Mouse (Mus musculus): Measurements from ENCODE around the gene Als2cr12. TPM values are rescaled to one million over a fixed set of nuclear protein-coding genes. Genes with fewer than 3 reads are reported as not detected.
"Not testable (repeated sequence)": the region's sequence is repeated elsewhere in the genome, so short reads cannot be mapped to it uniquely, and the experiment has no call there.

Als2cr12 gene
- polyA plus RNA-seq, 1 experiment from 2014 or later = not detected

- H3K9me3 ChIP-seq; H3K4me3 ChIP-seq (replicated peaks); H3K36me3 ChIP-seq; H3K27ac ChIP-seq; H3K27me3 ChIP-seq; ATAC-seq; H3K9ac ChIP-seq (replicated peaks); H3K4me2 ChIP-seq (replicated peaks): not testable (repeated sequence)
- 89% methylated on average over 1 of the region's 1 CpGs for WGBS
- peaks cover 16% of the 10 kb centered on the region for H3K4me1 ChIP-seq (replicated peaks)
Observed at GRCm38 (mm10) chr1:58710043-58710442, 14.3 kb upstream of the Als2cr12 start.

- not testable (repeated sequence) for H3K4me2 ChIP-seq (replicated peaks); H3K4me3 ChIP-seq (replicated peaks); H3K9me3 ChIP-seq; H3K27ac ChIP-seq; H3K36me3 ChIP-seq; ATAC-seq; H3K9ac ChIP-seq (replicated peaks); H3K4me1 ChIP-seq (replicated peaks); H3K27me3 ChIP-seq
- WGBS = 77% methylated on average over 4 of the region's 5 CpGs
Observed at GRCm38 (mm10) chr1:58700580-58701162, 4.9 kb upstream of the Als2cr12 start.

GRCm38 (mm10) chr1:58699988-58700387 is 4.2 kb upstream of the Als2cr12 start:
- Histone ChIP-seq H3K27ac (no peak overlapping the region), H3K9ac (replicated peaks) (no peak overlapping the region), H3K9me3 (no peaks in the 10 kb centered on the region), H3K27me3 (no peaks in the 10 kb centered on the region), H3K36me3 (no peaks in the 10 kb centered on the region), H3K4me3 (replicated peaks) (no peak overlapping the region), H3K4me1 (replicated peaks) (no peaks in the 10 kb centered on the region), H3K4me2 (replicated peaks) (no peak overlapping the region)
- WGBS = 58% methylated on average over 3 of the region's 3 CpGs
- no peak for ATAC-seq

GRCm38 (mm10) chr1:58698781-58699180 is 3.0 kb upstream of the Als2cr12 start:
- H3K9me3 ChIP-seq = no peaks in the 10 kb centered on the region
- no peaks in the 10 kb centered on the region for H3K36me3 ChIP-seq
- no peak overlapping the region for H3K9ac ChIP-seq (replicated peaks)
- H3K4me1 ChIP-seq (replicated peaks) = no peaks in the 10 kb centered on the region
- no peak overlapping the region for H3K4me3 ChIP-seq (replicated peaks)
- no peak overlapping the region for H3K27ac ChIP-seq
- H3K4me2 ChIP-seq (replicated peaks) = no peak overlapping the region
- H3K27me3 ChIP-seq = no peaks in the 10 kb centered on the region
- WGBS = 90% methylated on average over 4 of the region's 4 CpGs
- ATAC-seq = no peak

- not testable (repeated sequence) for H3K4me3 ChIP-seq (replicated peaks); H3K27me3 ChIP-seq; ATAC-seq; H3K27ac ChIP-seq; H3K9me3 ChIP-seq; H3K36me3 ChIP-seq; H3K9ac ChIP-seq (replicated peaks); H3K4me2 ChIP-seq (replicated peaks); H3K4me1 ChIP-seq (replicated peaks)
- WGBS = 56% methylated on average over 1 of the region's 1 CpGs
Observed at GRCm38 (mm10) chr1:58697607-58698006, 1.8 kb upstream of the Als2cr12 start.

GRCm38 (mm10) chr1:58693696-58694095 is 2.1 kb downstream of the Als2cr12 start:
- no peak overlapping the region for H3K4me3 ChIP-seq (replicated peaks)
- no peak for ATAC-seq
- 69% methylated on average over 1 of the region's 1 CpGs for WGBS
- H3K9me3 ChIP-seq = no peaks in the 10 kb centered on the region
- no peak overlapping the region for H3K27ac ChIP-seq
- H3K27me3 ChIP-seq = no peaks in the 10 kb centered on the region
- no peak overlapping the region for H3K4me2 ChIP-seq (replicated peaks)
- H3K9ac ChIP-seq (replicated peaks) = no peak overlapping the region
- H3K36me3 ChIP-seq = no peaks in the 10 kb centered on the region
- H3K4me1 ChIP-seq (replicated peaks) = no peaks in the 10 kb centered on the region

GRCm38 (mm10) chr1:58691718-58692117 is 4.1 kb downstream of the Als2cr12 start:
- H3K4me1 ChIP-seq (replicated peaks); H3K4me3 ChIP-seq (replicated peaks); H3K9me3 ChIP-seq; ATAC-seq; H3K27ac ChIP-seq; H3K9ac ChIP-seq (replicated peaks); H3K36me3 ChIP-seq; H3K4me2 ChIP-seq (replicated peaks); H3K27me3 ChIP-seq: not testable (repeated sequence)
- WGBS = 88% methylated on average over 1 of the region's 1 CpGs

- not testable (repeated sequence) for H3K27ac ChIP-seq; H3K27me3 ChIP-seq; H3K36me3 ChIP-seq; H3K4me3 ChIP-seq (replicated peaks); H3K9ac ChIP-seq (replicated peaks); H3K4me1 ChIP-seq (replicated peaks); H3K4me2 ChIP-seq (replicated peaks); ATAC-seq; H3K9me3 ChIP-seq
- WGBS = 67% methylated on average over 3 of the region's 3 CpGs
Observed at GRCm38 (mm10) chr1:58690834-58691488, 4.8 kb downstream of the Als2cr12 start.

- Histone ChIP-seq H3K4me2 (replicated peaks) (no peak overlapping the region), H3K27me3 (no peaks in the 10 kb centered on the region), H3K27ac (no peak overlapping the region), H3K9me3 (no peaks in the 10 kb centered on the region; the same call in 1 of the 2 replicates), H3K36me3 (no peaks in the 10 kb centered on the region), H3K4me3 (replicated peaks) (no peak overlapping the region), H3K9ac (replicated peaks) (no peak overlapping the region), H3K4me1 (replicated peaks) (no peaks in the 10 kb centered on the region)
- no peak for ATAC-seq
- 70% methylated on average over 6 of the region's 6 CpGs for WGBS
Observed at GRCm38 (mm10) chr1:58690006-58690744, 5.6 kb downstream of the Als2cr12 start.

GRCm38 (mm10) chr1:58689426-58689825 is 6.4 kb downstream of the Als2cr12 start:
- no peak overlapping the region for H3K27ac ChIP-seq
- H3K27me3 ChIP-seq = no peaks in the 10 kb centered on the region
- no peak overlapping the region for H3K4me3 ChIP-seq (replicated peaks)
- no peaks in the 10 kb centered on the region for H3K36me3 ChIP-seq
- H3K4me1 ChIP-seq (replicated peaks) = no peaks in the 10 kb centered on the region
- WGBS = 90% methylated on average over 1 of the region's 1 CpGs
- no peaks in the 10 kb centered on the region; the same call in 1 of the 2 replicates for H3K9me3 ChIP-seq
- ATAC-seq = no peak
- no peak overlapping the region for H3K4me2 ChIP-seq (replicated peaks)
- H3K9ac ChIP-seq (replicated peaks) = no peak overlapping the region

- H3K4me1 ChIP-seq (replicated peaks); H3K9me3 ChIP-seq; ATAC-seq; H3K9ac ChIP-seq (replicated peaks); H3K4me2 ChIP-seq (replicated peaks); H3K4me3 ChIP-seq (replicated peaks); H3K27ac ChIP-seq; H3K36me3 ChIP-seq; H3K27me3 ChIP-seq: not testable (repeated sequence)
- 82% methylated on average over 5 of the region's 5 CpGs for WGBS
Observed at GRCm38 (mm10) chr1:58678412-58678811, 17.4 kb downstream of the Als2cr12 start.

- H3K4me3 ChIP-seq (replicated peaks) = no peak overlapping the region
- H3K36me3 ChIP-seq = no peaks in the 10 kb centered on the region
- WGBS = 96% methylated on average over 1 of the region's 1 CpGs
- H3K27me3 ChIP-seq = no peaks in the 10 kb centered on the region
- no peak overlapping the region for H3K4me2 ChIP-seq (replicated peaks)
- H3K9me3 ChIP-seq = no peaks in the 10 kb centered on the region
- no peaks in the 10 kb centered on the region for H3K4me1 ChIP-seq (replicated peaks)
- no peak for ATAC-seq
- no peak overlapping the region for H3K27ac ChIP-seq
- no peak overlapping the region for H3K9ac ChIP-seq (replicated peaks)
Observed at GRCm38 (mm10) chr1:58677575-58677974, 18.2 kb downstream of the Als2cr12 start.
